Mouse (Mus musculus): ENCODE results near the gene H2-Ob.

The H2-Ob gene

DNA sequence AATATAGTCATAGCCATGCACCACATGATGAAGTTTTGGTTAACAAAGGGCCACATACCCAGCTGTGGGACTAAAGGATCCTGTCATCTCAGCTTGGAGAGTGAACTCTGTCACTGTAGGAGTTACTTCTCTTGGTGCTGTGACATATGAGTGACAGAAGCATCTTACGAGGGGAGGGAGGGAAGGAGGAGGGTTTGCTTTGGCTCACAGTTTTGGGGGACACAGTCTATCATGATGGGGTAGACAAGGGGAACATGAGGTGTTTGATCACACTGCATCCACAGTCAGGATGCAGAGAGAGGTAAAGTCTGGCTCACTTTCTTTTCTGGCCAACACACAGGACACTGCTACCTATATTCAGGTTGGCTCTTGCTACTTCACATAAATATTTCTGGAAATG lies 43.1 kb downstream of the H2-Ob start:
- no peak for DNase-seq (ENCODE audit: low spot score in 2 of 2)

DNA sequence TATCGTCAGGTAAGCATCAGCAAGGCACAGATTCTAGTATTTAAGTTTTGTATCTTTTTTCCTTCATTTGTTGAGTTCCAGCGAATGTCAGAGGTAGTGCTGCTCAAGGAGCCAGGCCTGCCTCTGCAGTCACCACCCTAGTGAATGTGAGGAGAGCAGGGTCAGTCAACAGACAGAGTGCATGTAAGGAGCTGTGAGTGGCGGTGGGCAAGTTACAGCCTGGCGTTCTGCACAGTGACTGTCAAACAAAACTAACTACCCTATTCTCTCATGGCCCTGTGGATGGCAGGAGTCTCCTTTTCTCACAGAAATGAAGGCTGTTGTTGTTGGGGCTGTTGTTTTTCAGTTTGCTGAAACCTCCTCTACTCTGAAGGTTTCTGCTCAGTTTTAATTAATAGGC lies 46.7 kb downstream of the H2-Ob start:
- no peak for DNase-seq (ENCODE audit: low spot score in 2 of 2)

DNA sequence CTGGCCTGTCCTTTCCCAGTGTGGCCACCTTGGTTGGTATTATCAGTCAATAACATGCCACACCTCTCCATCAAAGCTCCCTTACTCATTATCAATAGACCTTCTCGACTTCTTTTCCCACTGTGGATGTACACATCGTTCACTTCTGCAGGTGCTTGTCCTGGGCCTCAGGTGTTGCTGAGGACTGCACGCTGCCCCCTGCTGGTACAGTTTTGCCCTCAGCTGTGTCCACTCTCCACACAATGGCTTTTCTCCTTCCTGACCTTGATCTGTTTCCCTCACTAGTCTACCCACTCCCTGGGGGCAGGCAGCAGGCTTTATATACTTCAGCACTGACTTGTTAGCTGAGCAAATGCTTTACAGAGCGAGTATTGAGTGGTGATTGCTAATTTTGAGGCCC lies 47.1 kb downstream of the H2-Ob start:
- DNase-seq (ENCODE audit: low spot score in 2 of 2) = no peak

DNA sequence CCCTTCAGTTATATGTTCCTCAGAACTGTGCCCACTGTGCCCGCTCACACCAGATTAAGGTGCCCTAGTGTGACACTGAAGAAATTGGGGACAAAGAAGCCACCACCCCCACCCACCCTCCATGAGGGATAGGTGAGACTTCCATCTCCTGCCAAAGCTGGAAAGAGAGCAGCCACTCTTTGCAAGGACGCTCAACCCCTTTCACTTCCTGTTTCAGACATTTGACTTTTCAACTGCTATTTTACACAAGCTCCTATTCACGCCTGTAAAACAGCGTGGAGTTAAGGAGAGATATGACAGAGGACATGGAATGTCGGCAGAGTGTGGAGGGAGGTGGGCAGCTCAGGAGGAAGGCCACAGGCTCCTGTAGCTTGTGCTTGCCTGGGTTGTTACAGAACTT lies 47.8 kb downstream of the H2-Ob start:
- DNase-seq (ENCODE audit: low spot score in 2 of 2) = no peak

DNA sequence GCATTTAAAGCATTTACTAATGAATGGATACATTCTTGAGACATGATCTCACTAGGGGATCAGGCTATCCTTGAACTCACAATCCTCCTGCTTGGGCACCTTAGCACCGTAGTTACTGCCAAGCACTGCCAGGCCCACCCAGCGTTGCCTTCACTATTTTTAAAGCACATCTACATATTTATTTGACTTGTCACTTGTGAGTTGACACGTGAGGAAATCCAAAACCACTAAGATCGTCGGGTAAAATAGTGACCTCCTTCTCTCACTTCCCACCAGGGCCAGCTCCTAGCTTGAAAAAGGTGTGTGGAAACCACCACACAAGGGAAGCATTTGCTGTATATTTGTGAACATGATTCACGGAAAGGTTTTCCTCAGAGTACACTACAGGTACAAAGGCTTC lies 48.3 kb downstream of the H2-Ob start:
- no peak for DNase-seq (ENCODE audit: low spot score in 2 of 2)

DNA sequence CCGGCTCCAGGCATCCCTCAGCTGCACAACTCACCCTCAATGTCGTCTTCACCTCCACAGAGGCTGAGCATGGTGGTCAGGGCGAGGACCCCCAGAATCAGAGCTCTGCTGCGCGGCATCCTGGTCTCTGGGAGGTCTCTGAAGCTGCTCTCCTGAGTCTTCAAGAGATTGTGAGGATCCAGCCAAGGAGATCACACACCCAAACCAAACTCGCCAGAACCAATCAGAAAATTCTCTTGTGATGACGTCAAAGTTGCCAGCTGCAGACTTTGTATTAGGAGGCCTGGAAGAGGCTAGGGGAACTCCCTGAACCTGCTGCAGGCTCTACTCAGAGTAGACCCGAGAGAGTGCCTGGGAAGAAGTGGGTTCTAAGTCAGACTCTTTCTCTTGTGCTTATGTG lies 48.9 kb downstream of the H2-Ob start, which contains the start of gene H2-Aa:
H2-Aa (minus strand) TSS at position 176 of the 400 bp plus-strand sequence.
- DNase-seq (ENCODE audit: low spot score in 2 of 2) = peak; percentile 79 to 82

DNA sequence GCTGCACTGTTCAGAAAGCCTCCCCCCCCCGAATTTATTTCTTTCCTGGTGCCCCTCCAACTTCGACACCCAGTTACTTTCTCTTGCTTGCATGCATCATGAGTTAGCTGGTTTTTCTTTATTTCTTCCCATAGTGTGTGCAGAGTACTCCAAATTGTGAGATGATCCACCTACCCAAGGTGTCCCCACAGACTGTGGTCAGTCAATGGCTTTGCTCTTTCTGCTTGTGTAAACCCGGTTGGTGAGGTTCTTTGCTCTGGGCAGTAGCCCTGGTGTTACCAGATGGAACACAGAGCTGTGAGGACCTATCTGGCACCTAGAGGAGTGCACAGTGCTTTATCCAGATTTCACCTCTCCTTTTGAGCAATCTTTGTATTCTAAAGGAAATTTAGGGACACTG lies 49.4 kb downstream of the H2-Ob start:
- DNase-seq (ENCODE audit: low spot score in 2 of 2) = no peak

DNA sequence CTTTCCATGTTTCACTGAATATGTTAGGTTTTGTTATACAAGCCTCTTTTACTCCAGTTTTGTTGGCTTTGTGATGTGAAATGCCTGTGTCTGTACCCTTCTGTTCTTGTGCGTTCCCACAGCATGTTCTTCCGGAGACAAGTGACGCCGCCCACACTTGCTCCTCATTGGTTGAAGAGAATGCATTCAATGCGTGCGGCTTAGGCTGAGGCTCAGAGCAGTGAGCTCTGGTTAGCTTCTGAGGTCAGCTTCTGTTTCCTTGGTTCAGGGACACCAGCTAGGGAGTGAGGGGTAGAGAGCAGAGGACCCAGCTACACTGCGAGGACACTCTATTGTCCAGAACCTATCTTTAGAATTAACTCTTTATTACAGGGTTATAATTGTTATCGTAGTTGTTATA lies 52.9 kb downstream of the H2-Ob start:
- DNase-seq (ENCODE audit: low spot score in 2 of 2) = peak; percentile 88 to 91

DNA sequence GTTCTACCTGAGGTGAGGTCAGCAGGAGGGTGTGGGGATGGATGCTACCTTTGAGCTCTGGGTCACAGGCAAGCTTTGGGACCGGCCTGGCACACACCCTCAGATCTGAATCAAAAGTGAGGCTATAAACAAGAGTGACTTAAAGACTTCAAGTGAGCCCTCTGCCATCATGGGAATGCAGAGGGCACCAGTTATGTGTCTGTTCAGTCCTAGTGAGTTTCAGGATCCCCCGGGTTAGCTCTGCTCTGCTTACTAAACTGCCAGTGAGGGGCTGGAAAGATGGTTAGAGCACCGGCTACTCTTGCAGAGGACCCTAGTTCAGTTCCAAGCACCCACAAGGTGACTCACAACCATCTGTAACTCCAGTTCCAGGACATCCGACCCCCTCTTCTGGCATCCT lies 53.9 kb downstream of the H2-Ob start:
- DNase-seq (ENCODE audit: low spot score in 2 of 2) = no peak

DNA sequence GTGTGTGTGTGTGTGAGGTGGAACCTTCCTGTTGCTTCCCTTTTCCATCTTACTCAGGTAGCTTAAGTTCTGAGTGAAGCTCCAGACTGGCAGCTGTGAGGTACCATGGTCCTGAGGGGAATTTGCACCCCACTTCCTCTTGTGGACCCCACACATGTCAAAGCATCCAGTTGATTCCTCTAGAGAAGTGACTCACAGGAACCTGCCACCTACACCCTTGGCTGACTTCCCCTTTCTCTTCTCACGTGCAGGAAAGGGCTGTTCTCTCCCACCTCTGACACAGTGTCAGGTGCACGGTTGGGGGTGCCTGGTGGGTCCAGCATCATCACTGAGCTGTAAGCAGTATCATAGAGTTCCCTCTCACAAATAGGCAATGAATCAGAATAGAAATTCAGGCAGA lies 54.8 kb downstream of the H2-Ob start:
- DNase-seq (ENCODE audit: low spot score in 2 of 2) = no peak

DNA sequence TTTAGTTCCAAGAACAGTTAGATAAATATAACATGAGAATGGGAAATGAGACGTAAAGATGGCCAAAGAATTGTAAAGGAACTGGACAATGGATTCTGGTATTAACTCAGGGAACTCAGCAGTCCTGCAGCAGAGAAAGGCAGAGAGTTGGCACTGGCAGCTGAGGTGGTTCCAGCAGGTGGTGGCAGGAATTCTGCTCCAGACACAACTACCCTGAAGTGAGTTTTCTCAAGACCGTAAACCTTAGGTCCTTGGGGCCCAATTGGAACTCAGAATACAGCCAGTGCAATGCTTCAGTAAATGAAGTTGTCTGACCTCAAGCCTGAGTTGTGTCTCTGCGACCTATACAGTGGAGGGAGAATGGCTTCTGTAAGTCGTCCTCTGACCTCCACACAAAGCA lies 55.5 kb downstream of the H2-Ob start:
- DNase-seq (ENCODE audit: low spot score in 2 of 2) = no peak

DNA sequence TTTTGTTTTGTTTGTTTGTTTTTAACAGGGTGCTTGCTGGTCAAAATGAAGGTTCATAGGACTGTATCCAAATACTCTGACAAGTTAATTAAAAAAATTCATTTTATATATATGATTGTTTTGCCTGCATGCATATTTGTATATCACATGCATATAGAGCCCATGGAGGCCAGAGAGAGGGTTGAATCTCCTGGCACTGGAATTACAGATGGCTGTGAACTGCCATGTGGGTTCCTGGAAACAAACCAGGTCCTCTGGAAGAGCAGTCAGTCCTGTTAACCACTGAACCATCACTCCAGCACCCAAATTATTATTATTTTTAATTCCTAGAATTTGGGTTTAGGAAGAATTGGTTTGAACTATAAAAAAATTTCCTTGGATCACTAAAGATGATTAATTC lies 56.6 kb downstream of the H2-Ob start:
- DNase-seq (ENCODE audit: low spot score in 2 of 2) = no peak

DNA sequence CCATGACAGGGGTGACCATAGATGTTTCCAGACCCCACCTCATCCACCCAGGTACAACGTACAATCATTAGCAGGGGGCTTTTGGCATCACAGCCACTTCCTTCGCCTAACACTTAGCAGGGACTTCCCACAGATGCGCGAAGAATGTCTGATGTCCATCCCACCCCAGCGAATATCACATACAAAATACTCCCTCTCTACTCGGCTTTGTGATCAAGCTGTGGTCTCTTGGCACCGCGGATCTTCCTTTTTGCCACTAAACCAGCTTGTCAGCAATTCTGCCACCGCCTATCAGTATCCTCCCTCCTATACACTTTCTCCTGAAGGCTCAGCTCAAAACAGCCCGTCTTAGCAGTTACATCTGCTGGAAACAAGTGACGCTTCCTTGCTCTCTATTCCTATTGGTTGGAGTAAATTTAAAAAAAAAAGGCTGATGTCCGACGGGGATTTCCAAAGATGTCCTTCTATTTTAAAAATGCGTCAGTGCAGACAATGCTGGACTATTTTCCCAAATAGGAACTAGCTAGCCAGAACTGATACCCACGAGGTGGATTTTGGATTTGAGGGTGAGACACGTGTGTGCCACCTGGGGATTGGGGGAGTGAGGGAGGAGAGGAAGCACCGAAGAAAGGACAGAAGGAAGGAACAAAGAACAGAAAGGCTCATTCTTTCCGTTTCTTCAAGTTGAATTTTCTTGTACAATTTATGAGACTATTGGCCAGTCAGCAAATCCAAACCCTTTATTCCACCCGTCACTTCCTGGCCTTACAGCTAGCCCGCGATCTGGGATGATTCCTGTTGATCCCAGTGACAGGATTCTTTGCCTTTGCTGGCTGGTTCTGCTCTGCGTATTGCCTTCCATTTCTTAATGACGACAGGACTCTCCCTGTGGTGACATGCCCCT lies 57.4 kb downstream of the H2-Ob start:
- peak; percentile 47 to 53 for DNase-seq (ENCODE audit: low spot score in 2 of 2)

DNA sequence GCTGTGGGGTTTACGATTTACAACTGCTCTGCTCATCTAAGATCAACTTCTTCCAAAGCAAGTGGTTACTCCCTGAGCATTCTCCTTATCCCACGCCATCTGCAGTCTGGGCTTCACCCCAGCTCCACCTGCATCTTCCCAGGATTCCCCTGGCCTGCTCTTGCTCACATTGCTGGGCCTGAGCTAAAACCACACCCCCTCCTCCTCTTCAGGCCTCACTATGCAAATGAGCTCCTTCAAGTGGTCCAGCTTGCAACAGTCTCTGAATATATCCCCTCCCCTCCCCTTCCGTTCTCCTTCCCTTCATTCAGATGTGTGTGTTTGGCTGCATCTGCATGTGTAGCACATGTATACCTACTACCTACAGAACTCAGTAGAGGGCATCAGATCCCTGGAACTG lies 60.7 kb downstream of the H2-Ob start:
- no peak for DNase-seq (ENCODE audit: low spot score in 2 of 2)

DNA sequence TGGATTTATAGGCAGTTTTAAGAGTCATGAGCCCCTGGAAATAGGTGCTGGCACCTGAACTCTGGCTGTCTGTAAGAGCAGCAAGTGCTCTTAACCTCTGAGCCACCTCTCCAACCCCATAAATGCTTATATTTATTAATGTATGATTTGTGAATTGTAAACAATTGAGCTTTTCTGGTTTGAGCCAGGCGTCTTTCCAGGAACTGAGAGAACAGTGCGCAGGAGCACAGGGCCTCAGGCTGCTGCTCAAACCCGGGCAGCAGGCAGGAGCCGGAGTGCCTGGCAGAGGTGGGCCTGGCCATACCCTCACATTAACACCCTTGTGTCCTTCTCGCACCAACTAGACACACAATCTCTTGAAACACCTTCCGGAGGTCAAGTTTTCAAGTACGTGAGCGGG lies 61.4 kb downstream of the H2-Ob start:
- DNase-seq (ENCODE audit: low spot score in 2 of 2) = no peak

DNA sequence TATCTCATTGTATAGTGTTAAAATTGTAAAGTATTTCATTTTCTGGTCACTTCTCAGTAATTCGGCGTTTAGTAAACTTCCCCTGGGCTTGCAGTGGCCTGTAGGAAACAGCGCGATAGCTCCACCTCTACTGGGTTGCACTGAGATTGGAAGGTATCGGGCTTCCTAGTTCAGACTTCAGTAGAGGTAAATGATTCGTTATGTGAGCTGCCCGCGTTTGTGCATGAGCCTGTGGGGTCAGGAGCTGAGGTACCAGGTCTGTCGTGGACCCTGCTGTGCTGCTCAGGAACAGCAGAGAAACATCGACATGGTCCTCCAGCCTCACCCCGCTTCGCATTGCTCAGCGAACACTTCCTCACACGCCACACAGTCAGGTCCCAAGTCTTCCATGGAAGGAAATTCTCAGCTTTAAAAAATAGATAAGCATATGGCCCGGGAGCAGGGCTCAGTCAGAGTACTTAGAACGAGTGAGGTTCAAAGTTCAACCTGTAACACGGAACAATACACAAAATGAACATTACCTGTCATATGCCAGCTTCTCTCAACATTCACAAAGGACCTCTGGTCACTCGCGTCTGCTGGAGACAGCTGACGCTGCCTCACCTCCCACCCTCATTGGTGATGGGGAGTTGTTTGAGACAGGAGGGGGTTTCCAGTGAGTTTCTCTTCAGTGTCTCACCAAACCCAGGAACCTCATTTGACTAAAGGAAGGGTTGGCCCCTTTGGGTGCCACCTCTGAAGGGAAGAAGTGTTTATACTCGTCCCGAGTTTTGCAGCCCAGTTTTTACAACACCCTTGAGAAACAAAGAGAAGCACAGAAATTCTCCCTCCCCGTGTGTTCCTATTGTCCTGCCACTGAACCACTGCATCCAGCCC lies 62.2 kb downstream of the H2-Ob start:
- no peak for DNase-seq (ENCODE audit: low spot score in 2 of 2)

DNA sequence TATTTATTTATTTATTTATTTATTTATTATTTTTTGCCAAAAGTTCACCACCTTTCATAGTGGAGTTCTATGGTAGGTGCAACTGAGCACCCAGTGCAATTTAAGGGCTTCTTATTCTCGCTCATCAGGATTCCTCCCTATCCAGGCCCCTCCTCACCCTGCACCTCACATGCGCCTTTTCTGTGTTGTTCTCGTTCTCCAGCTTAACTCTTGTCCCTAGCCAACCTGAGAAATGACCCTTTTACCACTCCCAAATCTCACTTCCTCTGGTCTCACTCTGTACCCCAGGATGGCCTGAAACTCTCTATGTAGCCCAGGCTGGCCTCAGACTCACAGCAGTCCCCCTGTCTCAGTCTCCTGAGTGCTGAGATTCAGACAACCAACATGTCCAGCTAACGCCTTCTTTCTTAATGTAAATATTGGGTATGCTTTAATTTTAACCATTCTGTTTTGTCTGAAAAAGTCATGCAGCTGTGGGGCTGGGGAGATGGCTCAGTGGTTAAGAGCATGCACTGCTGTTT lies 63.0 kb downstream of the H2-Ob start:
- DNase-seq (ENCODE audit: low spot score in 2 of 2) = no peak

DNA sequence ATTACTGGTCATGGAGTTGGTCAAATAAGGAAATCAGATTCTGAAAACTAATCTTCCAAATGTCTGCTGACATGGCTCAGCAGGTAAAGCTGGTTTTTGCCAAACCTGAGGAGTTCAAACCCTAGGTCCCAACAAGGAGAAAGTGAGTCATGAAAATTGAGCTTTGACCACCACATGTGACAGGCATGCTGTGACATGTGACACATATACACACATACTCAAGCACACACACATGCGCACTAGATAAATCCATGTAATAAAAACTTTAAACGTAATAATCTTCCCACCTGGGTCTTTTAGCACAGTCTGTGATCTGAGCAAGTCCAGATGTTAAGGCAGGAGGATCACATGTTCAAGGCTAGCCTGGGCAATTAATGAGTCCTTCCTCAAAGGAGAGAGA lies 65.1 kb downstream of the H2-Ob start:
- no peak for DNase-seq (ENCODE audit: low spot score in 2 of 2)
